Mouse (Mus musculus): ENCODE data around the gene Hdac5.

DNA sequence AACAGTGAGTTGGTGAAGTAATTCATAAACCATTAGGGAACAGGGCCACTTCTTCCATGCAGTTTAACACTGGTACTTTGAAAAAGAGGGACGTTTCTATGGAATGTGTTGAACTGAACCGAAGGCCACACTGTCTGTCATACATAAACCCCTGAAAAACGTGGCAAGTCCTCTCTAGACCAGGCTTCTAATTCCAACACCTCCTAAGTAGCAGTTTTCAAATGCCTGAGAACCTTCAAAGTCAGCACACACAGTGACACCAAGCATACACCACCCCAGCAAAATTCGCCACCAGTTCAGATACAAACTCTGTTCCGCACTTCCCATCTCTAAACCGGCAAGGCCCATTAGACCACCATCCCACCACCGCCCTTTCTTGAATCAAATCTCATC, 45.7 kb downstream of the Hdac5 start:
- no peak for TF ChIP-seq CTCF (IDR thresholded peaks at IDR 0.05; ENCODE audit: borderline replicate concordance, extremely low read depth, insufficient read depth, insufficient read length)
- no peak for TF ChIP-seq POLR2A (IDR thresholded peaks at IDR 0.05; ENCODE audit: borderline replicate concordance, extremely low read depth, insufficient read depth, insufficient read length, poor library complexity, severe bottlenecking)
